Mouse (Mus musculus) adrenal gland, adult (tissue): Measurements from ENCODE around the gene Scd4.

Experiments
- DNase-seq, 2 experiments: peaks; one replicate each; pipeline ENCODE4 v3.0.0; 2022 to 2023; ENCODE audit warnings: low spot score in 1 of 2; ENCODE audit not compliant: inconsistent age in 2 of 2

Gene Scd4

GRCm38 (mm10) chr19:44376511-44376951 is 43.6 kb downstream of the Scd4 start:
- no peak for DNase-seq

GRCm38 (mm10) chr19:44377629-44378375 is 44.9 kb downstream of the Scd4 start:
- no peak for DNase-seq

- DNase-seq = no peak
Observed at GRCm38 (mm10) chr19:44379090-44379489, 46.2 kb downstream of the Scd4 start.

- no peak for DNase-seq
Observed at GRCm38 (mm10) chr19:44380065-44380464, 47.2 kb downstream of the Scd4 start.

GRCm38 (mm10) chr19:44382682-44383321 is 49.9 kb downstream of the Scd4 start:
- DNase-seq = peak; percentile 58 to 63

- peak in 1 of 2 experiments; percentile 38 for DNase-seq
Observed at GRCm38 (mm10) chr19:44385887-44386498, 53.1 kb downstream of the Scd4 start.

GRCm38 (mm10) chr19:44387089-44387671 is 54.3 kb downstream of the Scd4 start:
- DNase-seq = peak in 1 of 2 experiments; percentile 56

GRCm38 (mm10) chr19:44387746-44388474 is 55.0 kb downstream of the Scd4 start:
- DNase-seq = no peak

GRCm38 (mm10) chr19:44388475-44389428 is 55.9 kb downstream of the Scd4 start:
- DNase-seq = peak; percentile 96 to 98

GRCm38 (mm10) chr19:44389507-44389906 is 56.6 kb downstream of the Scd4 start:
- peak in 1 of 2 experiments; percentile 68 for DNase-seq

- no peak for DNase-seq
Observed at GRCm38 (mm10) chr19:44391856-44392255, 59.0 kb downstream of the Scd4 start.

- DNase-seq = no peak
Observed at GRCm38 (mm10) chr19:44392339-44393009, 59.6 kb downstream of the Scd4 start.

GRCm38 (mm10) chr19:44393962-44394422 is 61.1 kb downstream of the Scd4 start:
- DNase-seq = peak in 1 of 2 experiments; percentile 58

- no peak for DNase-seq
Observed at GRCm38 (mm10) chr19:44394972-44395371, 62.1 kb downstream of the Scd4 start.
